ENCODE assay signal across 14 mouse cellular contexts in the genomic region with DNA sequence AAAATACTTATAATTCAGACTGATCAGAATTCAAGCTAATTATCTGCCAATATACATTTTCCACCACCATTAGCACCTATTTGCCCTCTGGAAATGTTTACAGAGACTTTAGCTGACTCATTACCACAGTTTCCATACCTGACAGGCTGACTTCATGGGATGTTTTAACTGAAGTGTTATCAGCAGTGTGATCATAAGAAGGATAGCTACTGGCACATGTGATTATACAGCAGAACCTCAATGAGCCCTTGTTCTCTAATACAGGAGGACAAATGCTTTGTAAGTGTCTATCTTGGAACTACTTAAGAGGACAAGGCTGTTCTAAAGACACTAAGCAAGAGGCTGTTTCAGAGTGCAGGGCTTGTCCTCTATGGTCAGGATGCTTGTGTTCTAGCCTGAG.
"Had no signal": no experiment of that assay in that cellular context is flagged by ENCODE, and none has a peak within 500 bp of the region (broad histone marks: within the 10 kb centered on the region; RNA-seq: fewer than 3 reads in every experiment).

No protein-coding gene starts in this region.

- ATAC-seq: lung, postnatal 0 days had no signal

- DNase-seq: kidney, adult 9 months; kidney, postnatal 10 days; kidney, postnatal 4 days; lung, adult 2 months; lung, postnatal 4 days; right cerebral cortex, adult 18-20 months; right cerebral cortex, postnatal 25 days; thymus, postnatal 36 days had no signal

- H3K27ac ChIP-seq: left cerebral cortex, adult 2 months; limb, embryonic 10.5 days; liver, embryonic 15.5 days; midbrain, embryonic 12.5 days had no signal

- H3K4me3 ChIP-seq: left cerebral cortex, adult 2 months; limb, embryonic 10.5 days; liver, embryonic 15.5 days; megakaryocyte, embryonic 14.5 days; midbrain, embryonic 12.5 days had no signal
